Mouse (Mus musculus) urinary bladder, adult 2 months (tissue): ENCODE data around the gene Adam19. TPM values are rescaled to one million over a fixed set of nuclear protein-coding genes. Genes with fewer than 3 reads are reported as not detected.

ENCODE experiments used
- DNase-seq: peaks from one replicate; pipeline ENCODE4 v3.0.0; 2022; ENCODE audit warnings: low spot score
- polyA plus RNA-seq: library from polyadenylated mRNA; depleted of rRNA; stranded (reverse); fragments of >200 nt; gene quantifications from 2 replicates; pipeline ENCODE4 v1.2.3, GENCODE M21; 2012

Adam19 gene
- polyA plus RNA-seq, 1 experiment: 18.0 TPM

DNA sequence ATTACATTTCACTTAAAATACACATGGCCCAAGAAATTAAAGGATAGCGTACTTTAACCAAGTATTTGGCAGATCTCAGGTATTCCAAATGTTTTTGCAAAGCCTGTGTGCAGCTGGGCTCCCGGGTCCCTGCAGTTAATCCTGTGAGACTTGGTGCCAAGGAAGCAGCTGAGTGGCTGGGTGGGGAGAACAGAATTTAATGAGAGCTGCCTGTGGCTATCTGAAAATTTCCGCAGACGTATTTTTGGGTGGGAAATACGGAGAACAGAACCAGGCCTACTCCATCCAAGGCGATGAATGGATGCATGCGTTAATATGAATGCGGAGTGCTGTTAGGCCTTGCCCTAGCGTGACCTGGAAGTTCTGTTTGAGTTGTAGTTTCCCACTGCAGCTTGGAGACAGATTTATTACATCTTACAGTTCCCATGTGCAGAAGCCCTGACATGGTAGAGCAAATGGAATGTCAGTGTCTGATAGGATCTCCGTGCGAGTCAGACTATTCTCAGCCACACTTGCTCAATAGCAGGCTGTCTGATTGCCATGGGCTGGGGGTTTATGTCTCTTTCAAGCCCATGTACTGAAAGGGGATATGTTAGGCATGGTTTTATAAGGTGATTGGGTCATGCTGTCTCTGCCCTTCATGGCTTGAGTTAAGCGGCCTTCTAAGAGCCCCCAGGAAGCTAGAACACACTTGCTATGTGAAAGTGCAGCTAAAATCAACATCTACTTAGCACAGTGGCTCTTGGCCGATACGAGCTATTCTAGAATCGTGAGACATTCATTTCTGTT, 17.5 kb downstream of the Adam19 start:
- no peak for DNase-seq

DNA sequence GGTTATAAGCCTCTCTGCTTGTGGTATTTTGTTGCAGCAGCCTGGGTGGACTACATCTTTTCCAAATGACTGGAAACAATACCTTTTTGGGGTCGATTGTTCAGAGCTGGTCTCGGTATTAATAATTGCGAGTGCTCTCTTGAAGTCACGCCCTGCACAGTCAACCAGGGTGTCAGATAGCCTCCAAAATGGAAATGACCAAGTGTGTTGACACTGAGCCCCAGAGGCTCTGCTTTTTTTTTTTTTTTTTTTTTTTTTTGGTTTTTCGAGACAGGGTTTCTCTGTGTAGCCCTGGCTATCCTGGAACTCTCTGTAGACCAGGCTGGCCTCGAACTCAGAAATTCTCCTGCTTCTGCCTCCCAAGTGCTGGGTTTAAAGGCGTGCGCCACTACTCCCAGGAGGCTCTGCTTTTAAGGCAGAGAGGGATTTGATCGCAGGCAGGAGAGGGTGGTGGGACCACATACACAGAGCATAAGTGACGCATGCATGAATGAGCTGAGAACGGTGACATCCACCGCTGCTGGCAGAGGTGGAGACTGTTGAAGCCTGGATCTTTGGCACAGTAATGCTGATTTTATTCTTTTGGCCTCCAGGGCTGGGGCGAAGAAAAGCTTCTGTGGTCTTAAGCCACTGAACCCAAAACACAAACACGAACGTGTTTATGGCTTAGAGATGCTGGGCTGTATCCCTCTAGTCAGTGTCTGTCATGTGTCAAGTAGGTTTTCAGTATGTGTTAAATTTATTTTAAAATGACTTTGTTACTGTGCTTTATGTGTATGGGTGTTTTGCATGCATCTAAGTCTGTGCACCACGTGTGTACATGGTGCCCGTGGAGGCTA, 18.3 kb downstream of the Adam19 start:
- DNase-seq: no peak

DNA sequence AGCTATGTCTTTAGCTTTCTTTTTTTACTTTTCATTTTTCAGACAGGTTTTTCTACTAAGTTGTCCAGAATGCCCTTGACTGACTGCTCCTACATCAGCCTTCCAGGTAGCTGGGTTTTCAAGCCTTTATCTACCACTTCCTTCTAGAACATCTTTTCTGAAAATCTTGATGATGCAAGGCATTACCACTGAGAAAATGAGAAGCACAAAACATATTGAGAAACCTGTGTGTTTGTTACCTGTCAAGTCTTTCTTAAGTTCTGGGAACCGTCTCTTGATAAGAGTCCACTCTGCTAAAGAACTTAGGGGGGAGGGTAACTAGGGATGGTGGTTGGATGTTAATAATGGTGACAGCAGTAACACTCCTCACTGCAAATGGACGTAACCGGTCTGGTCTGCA, 19.7 kb downstream of the Adam19 start:
- DNase-seq: no peak

DNA sequence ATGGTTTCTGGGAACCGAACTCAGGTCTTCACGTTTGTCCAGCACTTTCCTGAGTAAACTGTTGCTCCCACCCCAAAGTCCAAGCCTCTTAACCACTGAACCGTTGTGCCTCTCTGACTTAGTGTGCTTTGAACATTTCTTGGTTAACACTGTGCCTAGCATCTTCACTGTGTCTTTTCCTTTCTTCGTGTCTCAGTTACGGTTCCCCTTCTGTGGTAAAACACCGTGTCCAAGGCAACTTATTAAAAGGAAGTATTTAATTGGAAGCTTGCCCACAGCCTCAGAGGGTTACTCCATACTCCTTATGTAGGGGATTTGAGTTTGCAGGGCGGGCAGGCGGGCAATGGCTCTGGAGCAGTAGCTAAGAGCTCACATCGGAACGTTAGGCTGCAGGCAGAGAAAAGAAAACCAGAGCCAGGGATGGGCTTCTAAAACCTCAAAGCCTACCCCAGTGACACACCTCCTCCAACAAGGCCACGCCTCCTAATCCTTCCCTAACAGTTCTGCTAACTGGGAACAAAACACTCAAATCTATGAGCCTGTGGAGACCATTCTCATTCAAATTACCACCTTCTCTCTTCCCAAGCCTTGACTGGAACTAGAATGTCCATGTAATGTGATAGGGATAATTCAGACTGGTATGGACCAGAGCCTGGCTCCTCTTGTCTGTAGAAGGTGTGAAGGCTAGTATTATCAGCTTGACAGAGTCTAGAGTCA, 20.8 kb downstream of the Adam19 start:
- no peak for DNase-seq

DNA sequence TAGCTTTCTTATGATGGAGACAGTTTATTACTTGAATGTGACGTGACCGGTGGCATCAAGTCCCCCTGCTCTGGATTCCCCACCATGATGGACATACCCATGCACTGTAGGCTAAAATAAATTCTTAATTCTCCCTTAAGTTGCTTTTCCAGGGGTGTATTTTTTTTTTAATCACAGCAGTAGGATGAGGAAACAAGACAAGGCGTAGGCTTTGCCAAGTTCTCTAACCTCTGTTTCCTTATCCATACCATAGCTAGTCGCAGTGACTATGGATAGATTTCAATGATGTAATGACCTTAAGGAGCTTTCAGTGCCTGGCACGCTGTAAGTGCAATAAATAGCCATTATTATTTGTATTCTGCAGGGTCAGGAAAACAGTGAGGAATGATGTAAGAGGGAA, 21.5 kb downstream of the Adam19 start:
- no peak for DNase-seq

DNA sequence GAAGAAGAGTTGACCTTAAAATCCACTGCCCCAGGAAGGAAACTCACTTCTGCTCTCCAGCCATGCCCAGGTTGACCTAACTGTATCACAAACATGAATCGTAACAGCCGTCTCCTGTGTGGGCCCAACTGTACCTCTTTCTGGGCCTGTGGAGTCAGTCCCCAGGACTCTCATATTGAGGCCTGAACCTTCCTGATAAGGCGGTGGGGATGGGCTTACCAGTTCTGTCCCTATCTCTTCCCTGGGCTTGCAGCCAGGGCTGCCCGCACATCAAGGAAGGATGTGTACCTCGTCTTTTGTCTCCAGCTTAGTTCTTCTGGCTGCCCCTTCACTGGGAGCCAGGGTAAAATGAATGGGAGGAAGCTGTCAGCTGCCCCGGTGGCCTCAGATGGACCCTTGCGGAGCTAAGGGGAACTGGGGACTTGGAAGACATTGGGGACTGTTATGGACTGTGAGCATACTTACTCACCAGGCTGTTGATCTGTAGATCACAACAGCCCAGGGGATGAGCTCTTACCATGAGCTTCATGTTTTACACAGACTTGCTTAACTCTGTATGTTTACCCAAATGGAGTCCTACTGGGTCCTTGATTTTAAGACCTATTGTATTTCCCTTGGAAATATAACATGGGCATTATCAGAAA, 22.1 kb downstream of the Adam19 start:
- no peak for DNase-seq

DNA sequence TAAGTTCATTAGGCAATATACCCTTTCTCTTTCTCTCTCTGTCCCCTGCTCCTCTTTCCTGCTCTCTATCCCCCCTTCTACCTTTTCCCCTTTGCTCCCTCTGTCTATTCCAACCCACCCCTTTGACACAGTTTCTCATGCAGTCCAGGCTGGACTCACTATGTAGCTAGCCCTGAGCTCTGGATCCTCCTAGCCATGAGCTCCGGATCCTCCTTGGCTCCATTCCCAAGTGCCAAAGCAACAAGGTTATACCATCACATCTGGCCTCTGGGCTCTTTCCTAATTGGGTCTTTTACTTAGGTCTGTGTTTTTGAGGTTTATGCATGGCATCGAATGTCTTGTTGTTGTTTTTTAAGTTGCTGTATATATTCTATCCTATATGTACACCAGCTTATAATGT, 25.3 kb downstream of the Adam19 start:
- DNase-seq: no peak

DNA sequence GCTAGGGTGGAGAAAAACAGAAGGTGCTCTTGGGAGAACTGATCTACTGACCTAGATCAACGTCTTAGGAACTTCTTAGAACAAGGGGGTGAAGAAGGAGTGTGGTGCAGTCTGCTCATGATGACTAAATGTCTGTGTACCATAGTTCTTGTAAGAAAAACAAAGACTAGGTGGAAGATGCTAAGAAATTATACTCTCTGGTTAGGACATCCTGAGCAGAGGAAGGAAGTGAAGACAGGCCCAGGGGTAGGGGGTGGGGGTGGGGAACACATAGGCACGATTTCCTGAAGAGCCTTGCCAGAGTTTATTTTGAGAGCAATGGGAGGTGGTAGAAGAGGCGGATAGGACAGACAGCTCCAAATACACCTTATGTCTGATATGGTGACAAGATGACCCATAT, 27.6 kb downstream of the Adam19 start:
- no peak for DNase-seq

DNA sequence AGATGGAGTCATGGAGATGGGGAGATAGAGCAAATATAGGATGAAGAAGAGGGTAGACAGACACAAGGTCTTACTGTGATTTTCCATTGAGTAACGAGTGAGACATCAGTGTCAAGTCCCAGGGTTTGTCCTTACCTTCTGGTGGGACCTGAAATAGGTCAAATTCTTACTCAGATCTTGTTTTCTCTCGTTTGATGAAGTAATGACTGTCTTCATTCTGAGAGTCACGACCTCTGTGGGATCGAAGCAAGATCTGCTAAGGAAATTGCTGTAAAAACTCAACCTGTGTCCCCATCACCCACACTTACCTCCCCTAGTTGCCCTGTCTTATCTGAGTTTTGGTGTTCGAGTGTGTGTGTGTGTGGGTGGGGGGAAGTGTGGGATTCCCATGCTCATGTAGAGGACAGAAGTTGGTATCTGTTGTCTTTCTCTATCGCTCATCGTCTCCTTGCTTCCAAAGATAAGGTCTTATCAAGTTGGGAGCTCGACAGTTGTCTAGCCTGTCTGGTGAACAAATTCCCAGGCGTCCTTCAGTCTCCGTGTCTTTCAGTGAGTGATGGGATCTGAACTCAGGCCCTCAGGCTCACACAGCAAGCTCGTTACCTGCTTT, 28.1 kb downstream of the Adam19 start:
- DNase-seq: no peak

DNA sequence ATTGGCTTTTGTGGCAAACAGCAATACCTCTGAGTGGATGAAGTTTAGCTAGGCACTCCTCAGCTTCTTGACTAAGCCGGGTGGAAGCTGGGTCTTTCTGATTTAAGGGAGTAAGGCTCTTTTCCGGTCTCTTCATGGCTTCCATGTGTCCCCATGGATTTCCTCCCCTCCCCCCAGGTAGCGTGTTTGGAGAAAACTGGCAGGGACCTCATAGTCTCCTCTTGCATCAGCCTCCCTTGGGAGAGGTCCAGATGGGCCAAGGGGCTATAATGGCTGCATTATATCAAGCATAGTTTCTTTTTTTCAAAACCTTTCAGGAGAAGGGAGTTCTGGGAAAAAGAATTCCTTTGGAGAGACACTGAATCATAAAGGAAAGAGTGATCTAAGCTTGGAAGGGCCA, 28.8 kb downstream of the Adam19 start:
- no peak for DNase-seq

DNA sequence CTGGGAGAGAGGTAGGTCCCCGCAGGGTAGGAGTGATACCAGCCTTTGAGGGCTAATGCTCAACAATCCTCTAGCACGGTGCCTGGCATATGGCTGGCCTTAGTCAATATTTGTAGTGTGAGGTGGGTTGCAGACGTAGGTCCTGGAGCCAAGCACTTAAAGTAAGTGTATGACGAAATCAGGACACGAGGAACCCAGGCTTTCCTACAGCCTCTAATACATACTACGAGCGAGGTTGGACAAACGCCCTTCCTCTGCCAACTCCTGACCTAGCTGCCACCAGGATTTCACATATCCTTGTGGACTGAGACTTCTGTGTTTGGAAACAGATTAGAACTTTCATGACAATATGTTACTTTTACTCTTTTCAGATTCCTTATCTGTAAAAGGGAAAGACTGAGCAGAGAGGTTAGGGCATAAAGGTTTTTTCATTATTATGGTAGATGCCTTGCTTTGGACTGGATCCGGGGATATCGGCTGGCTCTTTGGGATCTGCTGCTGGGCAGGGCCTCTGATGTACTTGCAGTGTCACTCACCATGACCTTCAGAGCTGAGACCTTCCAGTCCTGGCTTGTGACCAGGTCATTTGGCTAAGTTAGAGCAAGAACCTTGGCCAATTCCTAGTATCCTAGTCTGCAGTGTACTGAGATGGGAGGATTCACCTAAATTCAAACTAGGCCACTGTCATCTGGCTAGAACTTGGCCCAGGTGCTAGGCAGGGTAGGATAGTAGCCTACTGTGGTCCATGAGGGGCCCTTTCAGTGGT, 29.8 kb downstream of the Adam19 start:
- no peak for DNase-seq

DNA sequence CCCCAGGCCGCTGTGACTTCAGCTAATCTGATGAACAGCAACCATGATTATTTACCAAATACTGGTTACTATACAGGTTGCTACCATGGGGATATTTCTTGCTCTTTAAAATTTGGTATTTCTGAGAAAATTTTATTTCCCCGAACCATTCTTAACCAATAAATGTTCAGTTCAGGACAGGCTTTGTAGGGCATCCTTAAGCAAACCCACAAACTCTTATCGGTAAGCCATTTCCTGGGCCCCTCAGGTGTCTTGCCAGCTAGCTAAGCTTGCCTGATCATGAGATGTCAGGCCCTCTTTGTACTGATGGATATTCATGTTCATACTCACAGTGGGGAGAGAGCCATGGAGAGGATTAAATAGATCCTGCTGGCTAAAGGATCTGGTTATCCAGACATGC, 30.7 kb downstream of the Adam19 start:
- DNase-seq: no peak

DNA sequence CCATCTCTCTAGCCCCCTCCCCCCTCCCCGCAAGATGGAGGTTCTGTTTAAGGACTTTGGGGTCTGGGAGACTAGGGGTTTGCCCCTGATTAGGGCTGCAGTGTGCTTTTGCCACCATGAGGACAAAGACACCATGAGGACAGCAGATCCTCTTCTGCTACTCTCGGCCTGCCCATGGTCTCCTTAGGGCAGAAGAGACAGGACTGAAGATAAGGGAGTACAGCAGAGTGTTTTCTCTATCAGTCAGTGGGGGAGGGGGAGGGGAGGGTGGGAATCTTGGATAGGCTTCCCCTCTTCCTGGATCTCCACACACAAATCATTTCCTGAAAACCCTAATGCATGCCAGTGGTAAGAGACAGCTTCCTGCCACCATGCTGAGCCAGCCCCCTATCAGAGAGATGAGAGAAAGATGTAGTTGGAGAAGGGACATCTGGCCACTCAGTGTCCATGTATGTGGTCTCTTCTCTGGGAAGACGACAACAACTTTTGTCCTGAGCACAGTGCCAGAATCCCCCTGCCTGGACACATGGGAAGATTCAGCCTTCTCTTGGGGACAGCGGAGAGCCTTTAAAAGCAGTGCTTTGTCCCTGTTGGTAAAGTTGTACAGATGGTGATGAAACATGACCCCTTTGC, 33.4 kb downstream of the Adam19 start:
- no peak for DNase-seq

DNA sequence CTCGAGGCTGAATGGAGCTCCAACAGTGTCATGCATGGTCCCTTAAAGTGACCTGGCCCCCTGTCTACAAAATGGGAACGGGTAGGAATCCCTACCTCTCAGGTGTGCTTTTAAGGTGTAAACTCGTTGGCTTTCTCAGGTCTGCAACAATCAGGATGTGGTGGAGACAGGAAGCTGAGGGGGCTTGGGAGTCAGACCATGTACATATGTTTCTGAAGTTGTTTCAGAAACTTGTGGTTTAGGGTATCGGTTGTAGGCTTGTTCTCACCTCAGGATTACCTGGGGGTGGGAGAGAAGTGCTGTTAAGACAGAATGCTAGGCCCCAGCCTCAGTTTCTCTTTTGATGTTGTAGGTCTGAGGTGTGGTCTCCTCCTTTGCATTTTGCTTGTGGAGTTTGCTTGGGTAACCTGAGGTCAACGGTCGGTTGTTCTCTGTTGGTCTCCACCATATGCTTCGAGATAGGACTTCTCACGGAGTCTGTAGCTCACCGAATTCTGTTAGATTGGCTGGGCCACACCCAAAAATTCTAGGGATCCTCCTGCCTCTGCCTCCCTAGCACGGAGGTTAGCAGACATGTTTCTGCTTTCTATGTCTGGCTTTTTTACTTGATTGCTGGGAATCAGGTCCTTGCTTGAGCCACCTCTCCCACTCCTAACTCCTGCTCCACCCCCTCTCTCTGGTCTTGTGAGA, 34.4 kb downstream of the Adam19 start:
- DNase-seq: no peak

DNA sequence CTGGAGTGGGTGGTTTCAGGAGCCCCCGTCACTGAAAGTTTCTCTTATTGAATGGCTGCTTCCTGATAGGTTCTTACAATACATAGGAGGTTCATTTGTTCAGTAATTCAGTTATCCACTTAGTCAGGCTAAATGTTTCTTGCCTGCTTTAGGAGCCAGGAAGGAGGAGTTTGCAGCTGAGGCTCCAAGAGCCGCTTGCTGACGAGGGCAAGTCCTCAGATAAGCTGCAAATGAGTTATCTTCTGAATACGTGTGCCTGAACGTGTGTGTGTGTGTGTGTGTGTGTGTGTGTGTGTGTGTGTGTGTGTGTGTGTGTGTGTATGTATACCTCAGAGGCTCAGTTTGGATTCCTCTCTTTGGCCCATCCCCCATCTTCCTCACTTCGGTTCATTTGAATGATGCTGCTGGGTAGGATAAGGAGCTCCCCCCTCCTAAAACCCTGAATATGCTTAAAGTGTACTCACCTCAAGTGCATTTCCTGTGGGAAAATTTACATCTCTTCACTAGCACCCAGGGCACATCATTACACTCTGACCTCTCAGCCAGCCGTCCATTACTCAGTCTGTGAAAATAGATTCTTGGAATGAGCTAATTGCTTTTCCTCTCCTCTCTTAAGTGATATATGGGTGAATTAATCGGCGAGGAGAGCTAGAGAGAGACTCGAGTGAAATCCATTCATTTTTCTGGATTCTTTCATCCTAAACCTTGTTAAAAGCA, 35.3 kb downstream of the Adam19 start:
- DNase-seq: no peak

DNA sequence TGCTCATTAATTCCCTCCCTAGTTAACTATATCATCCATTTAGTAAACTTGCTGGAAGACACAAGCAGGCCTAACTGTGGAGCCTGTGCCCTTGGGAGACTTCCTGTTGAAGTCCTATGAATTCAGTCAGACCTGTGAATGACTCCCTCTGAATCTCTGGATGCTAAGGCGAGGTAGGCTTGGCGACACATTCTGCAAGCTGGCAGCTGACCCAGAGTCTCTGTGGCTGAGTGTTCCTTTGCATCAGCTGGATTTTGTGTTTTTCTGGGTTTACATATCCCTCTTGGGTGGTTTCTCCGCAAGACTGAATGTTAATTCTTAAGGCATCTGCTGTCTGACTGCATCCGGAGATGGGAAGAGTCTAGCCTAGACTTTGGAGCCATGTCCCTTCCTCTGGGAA, 36.3 kb downstream of the Adam19 start:
- DNase-seq: no peak

DNA sequence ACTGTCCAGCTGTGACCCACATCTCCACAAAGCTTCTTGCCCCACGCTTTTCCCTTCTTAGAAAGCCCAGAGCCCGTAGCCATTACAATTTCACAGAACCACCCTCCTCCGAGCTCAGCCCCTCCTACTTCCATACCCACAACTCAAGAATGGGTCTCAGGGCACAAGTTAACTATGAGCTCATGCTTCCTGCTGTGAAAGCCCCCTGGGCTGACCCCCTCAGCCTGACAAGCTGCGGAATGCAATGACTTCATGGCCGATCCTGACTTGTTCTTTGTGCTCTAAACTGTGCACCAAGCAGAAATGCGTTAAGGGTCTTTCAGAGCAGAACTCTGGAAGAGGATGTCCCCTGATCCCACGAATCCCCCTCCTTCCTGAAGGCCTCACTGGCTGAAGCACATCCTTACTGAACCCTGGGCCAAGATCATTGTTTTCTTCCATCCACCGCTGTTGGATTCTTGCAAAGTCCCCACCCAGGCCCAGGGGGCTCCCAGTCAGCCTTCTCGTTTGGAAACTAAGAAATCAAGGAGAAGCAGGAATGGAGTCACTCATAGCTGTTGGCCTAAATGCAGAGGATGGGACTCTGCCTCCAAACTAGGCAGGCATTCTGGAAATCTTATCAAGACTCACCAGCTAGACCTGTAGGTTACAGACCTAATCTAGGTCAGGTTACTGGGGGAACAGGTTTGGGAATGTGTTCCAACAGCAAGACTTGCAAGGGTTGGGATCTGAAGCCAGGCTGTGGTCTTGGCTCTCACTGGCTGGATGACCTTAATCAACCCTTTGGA, 39.9 kb downstream of the Adam19 start:
- no peak for DNase-seq

DNA sequence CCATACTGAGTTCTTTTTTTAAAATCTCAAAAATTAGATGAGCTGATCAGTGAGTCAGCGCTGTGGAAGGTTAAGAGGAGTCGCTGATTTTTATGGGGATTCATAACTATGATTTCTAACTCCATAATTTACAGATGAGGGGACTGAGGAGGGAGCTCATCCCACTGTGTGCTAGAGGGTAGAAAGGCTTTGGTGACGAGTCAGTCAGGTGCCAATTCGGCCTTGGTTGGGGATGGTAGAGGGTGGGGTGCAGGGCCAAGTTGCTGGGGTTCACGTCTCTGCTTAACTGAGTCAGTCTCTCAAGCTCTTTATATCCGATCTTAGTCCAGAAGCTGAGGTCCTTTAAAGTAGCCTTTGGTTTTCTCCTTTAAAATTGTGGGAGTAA, 40.5 kb downstream of the Adam19 start:
- no peak for DNase-seq
